Mouse (Mus musculus) bone marrow, adult 2 months (tissue): ENCODE measurements at regions not wholly inside any gene's neighbourhood (a gene's known extent, or its start where the extent isn't known, plus 50 kb on each side); places are given as distances from the start of the nearest gene placed in this dataset.

Experiments used
- H3K27ac ChIP-seq: fragments of 200-500 bp; 2 replicates; pipeline ENCODE4 v1.5.1; 2012; ENCODE audit warnings: low read depth, mild to moderate bottlenecking, control low read depth, inconsistent platforms, low read length; ENCODE audit not compliant: control insufficient read depth, poor library complexity, insufficient read depth
- H3K4me1 ChIP-seq: fragments of 200-500 bp; 2 replicates; pipeline ENCODE4 v1.6.1; 2011; ENCODE audit warnings: low read length; ENCODE audit not compliant: control insufficient read depth, insufficient read depth
- H3K4me3 ChIP-seq: fragments of 200-500 bp; replicated peaks from 2 replicates; pipeline ENCODE3; 2011; ENCODE audit warnings: mild to moderate bottlenecking, low read depth, low read length, control low read depth; ENCODE audit not compliant: control insufficient read depth
- CTCF ChIP-seq: fragments of 200-500 bp; IDR thresholded peaks from 2 replicates; pipeline ENCODE4 v1.5.1; 2011; ENCODE audit warnings: low read length, control low read depth; ENCODE audit not compliant: control insufficient read depth, insufficient read depth
- POLR2A ChIP-seq: fragments of 200-500 bp; IDR thresholded peaks from 2 replicates; pipeline ENCODE4 v1.6.1; 2011; ENCODE audit warnings: low read depth, mild to moderate bottlenecking, control low read depth, low read length, borderline replicate concordance; ENCODE audit not compliant: control insufficient read depth
- WGBS: fragments of 180-500 bp; shearing (Covaris S2); methylation state at CpG from one replicate; pipeline ENCODE4 v1.1.7; 2018; 5-methylcytosine and 5-hydroxymethylcytosine counted together

DNA sequence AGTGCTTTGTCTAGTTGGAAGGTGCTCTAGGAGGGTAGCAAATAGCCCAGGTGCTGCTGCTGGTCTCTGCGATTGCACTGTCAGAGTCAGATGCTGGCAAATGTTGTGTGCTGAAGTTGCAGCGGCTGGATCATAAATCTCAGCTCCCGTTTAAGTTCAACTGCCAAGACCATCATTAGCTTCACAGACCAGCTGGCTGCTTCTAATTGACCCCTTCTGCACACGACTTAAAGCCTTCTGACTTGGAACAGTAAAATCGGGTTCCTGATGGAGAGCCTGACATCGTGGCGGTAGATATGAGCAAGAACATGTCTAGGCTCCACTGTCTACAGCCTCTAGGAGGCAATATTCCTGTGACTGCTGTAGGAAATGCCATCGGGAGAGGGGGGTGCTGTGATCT, 416.0 kb upstream of the Slc35b3 start:
- no peak for TF ChIP-seq POLR2A
- TF ChIP-seq CTCF = no peak
- H3K4me1 ChIP-seq = no peaks in the 10 kb centered on the region; the same call in 1 of the 2 replicates
- H3K4me3 ChIP-seq = no peak overlapping the region
- H3K27ac ChIP-seq = no peak overlapping the region
- 75% methylated on average over 8 of the region's 8 CpGs for WGBS

- no peak overlapping the region for H3K27ac ChIP-seq
- TF ChIP-seq POLR2A = no peak
- no peak for TF ChIP-seq CTCF
- H3K4me1 ChIP-seq = no peaks in the 10 kb centered on the region; the same call in 1 of the 2 replicates
- WGBS = 80% methylated on average over 6 of the region's 6 CpGs
- H3K4me3 ChIP-seq = no peak overlapping the region
These were observed 415.6 kb upstream of the Slc35b3 start for GRCm38 (mm10) chr13:39376269-39376668.

DNA sequence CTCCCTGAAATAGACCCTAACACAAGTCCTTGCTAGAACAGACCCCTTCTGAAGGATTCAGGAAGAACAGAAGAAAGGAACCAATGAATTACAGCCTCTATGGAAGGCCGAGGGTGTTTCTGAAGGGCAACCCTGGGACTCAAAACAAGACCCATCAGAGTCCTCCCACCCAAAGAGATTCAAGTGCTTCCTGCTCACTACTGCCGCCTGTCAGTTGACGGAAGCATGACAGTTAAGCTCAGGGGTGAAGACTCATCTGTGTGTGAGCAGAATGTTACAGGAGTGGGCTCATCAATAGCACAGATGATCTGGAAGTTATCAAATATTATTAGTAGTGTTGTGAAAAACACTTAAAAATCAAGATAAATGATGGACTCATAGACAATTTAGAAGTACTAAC, 411.9 kb upstream of the Slc35b3 start:
- no peaks in the 10 kb centered on the region; the same call in 1 of the 2 replicates for H3K4me1 ChIP-seq
- no peak for TF ChIP-seq POLR2A
- TF ChIP-seq CTCF = no peak
- 69% methylated on average over 3 of the region's 3 CpGs for WGBS
- H3K4me3 ChIP-seq = no peak overlapping the region
- H3K27ac ChIP-seq = no peak overlapping the region

DNA sequence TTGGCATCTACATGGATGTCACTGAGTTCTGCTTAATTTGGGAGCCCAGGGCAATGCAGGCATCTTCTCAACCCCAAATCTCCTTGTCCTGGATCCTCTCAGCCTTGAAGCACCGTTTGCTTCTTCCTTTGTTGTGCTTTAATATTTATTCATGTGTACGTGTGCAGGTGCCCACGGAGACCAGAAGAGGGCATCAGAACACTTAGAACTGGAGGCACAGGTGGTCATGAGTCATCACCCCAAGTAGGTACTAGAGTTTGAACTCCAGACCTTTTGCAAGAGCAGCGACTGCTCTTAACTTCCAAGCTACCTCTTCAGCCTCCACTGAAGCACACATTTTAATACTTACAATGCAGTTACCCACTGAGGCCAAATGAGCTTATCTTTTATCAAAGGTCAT, 403.0 kb upstream of the Slc35b3 start:
- Histone ChIP-seq H3K4me3 (no peak overlapping the region), H3K27ac (no peak overlapping the region), H3K4me1 (no peaks in the 10 kb centered on the region)
- WGBS = 51% methylated on average over 4 of the region's 4 CpGs
- no peak for TF ChIP-seq CTCF
- no peak for TF ChIP-seq POLR2A

DNA sequence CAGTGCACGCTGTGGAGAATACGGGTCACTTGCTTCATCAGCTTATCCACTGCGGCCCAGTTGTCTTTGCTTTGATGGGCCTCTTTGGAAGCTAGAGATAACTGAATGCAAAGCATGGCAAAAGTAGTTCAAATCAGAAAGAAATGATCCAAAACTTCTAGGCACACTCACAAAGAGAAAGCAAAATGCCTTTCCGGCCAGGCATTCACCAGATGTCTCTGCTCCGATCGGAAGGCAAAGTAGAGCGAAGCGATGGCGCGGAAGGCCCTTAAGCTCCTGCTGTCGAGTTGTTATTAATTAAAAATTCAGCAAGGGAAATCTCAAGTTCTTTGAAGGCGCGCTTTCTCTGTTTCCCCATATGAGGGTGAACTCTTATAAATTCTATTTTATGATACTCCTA, 401.9 kb upstream of the Slc35b3 start:
- Histone ChIP-seq H3K4me1 (no peaks in the 10 kb centered on the region), H3K27ac (no peak overlapping the region), H3K4me3 (no peak overlapping the region)
- WGBS = 93% methylated on average over 13 of the region's 13 CpGs
- no peak for TF ChIP-seq POLR2A
- TF ChIP-seq CTCF = no peak

- TF ChIP-seq POLR2A (no peak), CTCF (no peak)
- WGBS = 59% methylated on average over 2 of the region's 2 CpGs
- Histone ChIP-seq H3K4me1 (no peaks in the 10 kb centered on the region), H3K27ac (no peak overlapping the region), H3K4me3 (no peak overlapping the region)
These were observed 390.9 kb upstream of the Slc35b3 start for GRCm38 (mm10) chr13:39351606-39352005.

GRCm38 (mm10) chr13:39350668-39351067, 390.0 kb upstream of the Slc35b3 start:
- 82% methylated on average over 12 of the region's 12 CpGs for WGBS
- no peak overlapping the region for H3K27ac ChIP-seq
- no peak for TF ChIP-seq POLR2A
- no peak for TF ChIP-seq CTCF
- no peak overlapping the region for H3K4me3 ChIP-seq
- H3K4me1 ChIP-seq = no peaks in the 10 kb centered on the region

GRCm38 (mm10) chr13:39347761-39348160, 387.1 kb upstream of the Slc35b3 start:
- Histone ChIP-seq H3K4me1 (no peaks in the 10 kb centered on the region), H3K4me3 (no peak overlapping the region), H3K27ac (no peak overlapping the region)
- no peak for TF ChIP-seq POLR2A
- TF ChIP-seq CTCF = no peak
- WGBS = 80% methylated on average over 6 of the region's 6 CpGs

- H3K4me1 ChIP-seq = no peaks in the 10 kb centered on the region
- TF ChIP-seq POLR2A (no peak), CTCF (no peak)
- no peak overlapping the region for H3K27ac ChIP-seq
- WGBS = 65% methylated on average over 7 of the region's 7 CpGs
- H3K4me3 ChIP-seq = no peak overlapping the region
These were observed 374.2 kb upstream of the Slc35b3 start for GRCm38 (mm10) chr13:39334874-39335273.

DNA sequence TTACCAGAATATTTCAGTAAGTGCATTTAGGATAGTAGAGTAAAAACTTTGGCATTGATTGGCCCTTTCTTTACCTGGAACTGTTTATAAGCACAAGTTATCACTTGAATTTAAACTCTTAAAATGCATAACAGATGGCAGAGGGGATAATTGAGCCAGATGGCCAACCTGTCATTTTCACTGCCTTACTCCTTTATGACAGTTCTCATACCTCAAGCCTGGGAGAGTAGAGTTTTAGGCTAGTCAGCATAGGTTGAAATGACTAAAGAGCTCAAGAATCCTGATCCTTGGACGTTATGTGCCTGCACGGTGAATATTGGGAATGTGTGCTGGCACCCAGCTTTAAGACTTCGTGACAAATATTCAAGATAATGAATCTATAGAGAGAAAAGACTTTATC, 369.1 kb upstream of the Slc35b3 start:
- no peak overlapping the region for H3K27ac ChIP-seq
- WGBS = 77% methylated on average over 3 of the region's 3 CpGs
- TF ChIP-seq CTCF (no peak), POLR2A (no peak)
- H3K4me3 ChIP-seq = no peak overlapping the region
- no peaks in the 10 kb centered on the region for H3K4me1 ChIP-seq
